Mouse (Mus musculus): ENCODE measurements around the gene Slc9a1. TPM values are rescaled to one million over a fixed set of nuclear protein-coding genes. Genes with fewer than 3 reads are reported as not detected.
A peak's percentile ranks its signal among the peaks of the same experiment; 100 is the strongest.

The Slc9a1 gene
- total and polyA plus RNA-seq, 2 experiments from 2014 or later = 4.4 to 30.8 TPM

GRCm38 (mm10) chr4:133397961-133398360 lies 28.5 kb downstream of the Slc9a1 start:
- Histone ChIP-seq H3K9me3 (replicated peaks; ENCODE audit: control insufficient read depth, low read length) (no peaks in the 10 kb centered on the region), H3K27me3 (ENCODE audit: control insufficient read depth, insufficient read depth, low read length) (no peaks in the 10 kb centered on the region), H3K9ac (replicated peaks; ENCODE audit: low read depth, low read length) (no peak overlapping the region), H3K4me1 (ENCODE audit: control insufficient read depth, insufficient read depth) (peaks cover 41% of the 10 kb centered on the region), H3K4me2 (ENCODE audit: low read depth, low read length) (no peak overlapping the region; the same call in 1 of the 2 replicates), H3K27ac (ENCODE audit: low read depth) (peak overlapping the region; percentile 27; the same call in 1 of the 2 replicates), H3K36me3 (replicated peaks; ENCODE audit: control insufficient read depth, insufficient read depth, low read length) (no peaks in the 10 kb centered on the region), H3K4me3 (ENCODE audit: low read depth, low read length) (no peak overlapping the region)
- 59% methylated on average over 8 of the region's 8 CpGs for WGBS
- DNase-seq (ENCODE audit: low spot score) (no peak), ATAC-seq (ENCODE audit: insufficient read depth, low read depth) (no peak)
- TF ChIP-seq CTCF (IDR thresholded peaks at IDR 0.05; ENCODE audit: low read depth) (no peak), EP300 (IDR thresholded peaks at IDR 0.05; ENCODE audit: low read depth) (no peak)

GRCm38 (mm10) chr4:133398619-133399018 lies 29.1 kb downstream of the Slc9a1 start:
- no peak overlapping the region for H3K4me3 ChIP-seq (ENCODE audit: low read depth, low read length)
- DNase-seq (ENCODE audit: low spot score) = no peak
- no peak overlapping the region for H3K9ac ChIP-seq (replicated peaks; ENCODE audit: low read depth, low read length)
- H3K4me2 ChIP-seq (ENCODE audit: low read depth, low read length) = no peak overlapping the region
- ATAC-seq (ENCODE audit: insufficient read depth, low read depth) = no peak
- no peak for TF ChIP-seq EP300 (IDR thresholded peaks at IDR 0.05; ENCODE audit: low read depth)
- TF ChIP-seq CTCF (IDR thresholded peaks at IDR 0.05; ENCODE audit: low read depth) = no peak
- no peak overlapping the region for H3K27ac ChIP-seq (ENCODE audit: low read depth)
- no peaks in the 10 kb centered on the region for H3K9me3 ChIP-seq (replicated peaks; ENCODE audit: control insufficient read depth, low read length)
- peaks cover 41% of the 10 kb centered on the region for H3K4me1 ChIP-seq (ENCODE audit: control insufficient read depth, insufficient read depth)
- WGBS = 67% methylated on average over 5 of the region's 5 CpGs
- no peaks in the 10 kb centered on the region for H3K36me3 ChIP-seq (replicated peaks; ENCODE audit: control insufficient read depth, insufficient read depth, low read length)
- H3K27me3 ChIP-seq (ENCODE audit: control insufficient read depth, insufficient read depth, low read length) = no peaks in the 10 kb centered on the region

- Histone ChIP-seq H3K9me3 (replicated peaks; ENCODE audit: control insufficient read depth, low read length) (no peaks in the 10 kb centered on the region), H3K27me3 (ENCODE audit: control insufficient read depth, insufficient read depth, low read length) (no peaks in the 10 kb centered on the region), H3K4me2 (ENCODE audit: low read depth, low read length) (no peak overlapping the region), H3K9ac (replicated peaks; ENCODE audit: low read depth, low read length) (no peak overlapping the region), H3K36me3 (replicated peaks; ENCODE audit: control insufficient read depth, insufficient read depth, low read length) (no peaks in the 10 kb centered on the region), H3K27ac (ENCODE audit: low read depth) (no peak overlapping the region), H3K4me3 (ENCODE audit: low read depth, low read length) (no peak overlapping the region), H3K4me1 (ENCODE audit: control insufficient read depth, insufficient read depth) (peaks cover 37% of the 10 kb centered on the region)
- TF ChIP-seq EP300 (IDR thresholded peaks at IDR 0.05; ENCODE audit: low read depth) (no peak), CTCF (IDR thresholded peaks at IDR 0.05; ENCODE audit: low read depth) (no peak)
- ATAC-seq (ENCODE audit: insufficient read depth, low read depth) (no peak), DNase-seq (ENCODE audit: low spot score) (no peak)
- WGBS = 81% methylated on average over 6 of the region's 6 CpGs
Observed at GRCm38 (mm10) chr4:133399509-133399908, 30.0 kb downstream of the Slc9a1 start.

- no peak overlapping the region for H3K4me3 ChIP-seq (ENCODE audit: low read depth, low read length)
- no peak for TF ChIP-seq EP300 (IDR thresholded peaks at IDR 0.05; ENCODE audit: low read depth)
- TF ChIP-seq CTCF (IDR thresholded peaks at IDR 0.05; ENCODE audit: low read depth) = no peak
- ATAC-seq (ENCODE audit: insufficient read depth, low read depth) (no peak), DNase-seq (ENCODE audit: low spot score) (no peak)
- H3K4me2 ChIP-seq (ENCODE audit: low read depth, low read length) = no peak overlapping the region
- H3K36me3 ChIP-seq (replicated peaks; ENCODE audit: control insufficient read depth, insufficient read depth, low read length) = no peaks in the 10 kb centered on the region
- H3K4me1 ChIP-seq (ENCODE audit: control insufficient read depth, insufficient read depth) = peaks cover 31% of the 10 kb centered on the region
- H3K27me3 ChIP-seq (ENCODE audit: control insufficient read depth, insufficient read depth, low read length) = no peaks in the 10 kb centered on the region
- H3K9me3 ChIP-seq (replicated peaks; ENCODE audit: control insufficient read depth, low read length) = no peaks in the 10 kb centered on the region
- H3K9ac ChIP-seq (replicated peaks; ENCODE audit: low read depth, low read length) = 0 out of 2 replicates have a peak overlapping the region, but pooled peaks have one; percentile 13
- 57% methylated on average over 7 of the region's 7 CpGs for WGBS
- no peak overlapping the region for H3K27ac ChIP-seq (ENCODE audit: low read depth)
Observed at GRCm38 (mm10) chr4:133400098-133400497, 30.6 kb downstream of the Slc9a1 start.

GRCm38 (mm10) chr4:133402011-133402410 lies 32.5 kb downstream of the Slc9a1 start:
- TF ChIP-seq CTCF (IDR thresholded peaks at IDR 0.05; ENCODE audit: low read depth) = no peak
- no peak for TF ChIP-seq EP300 (IDR thresholded peaks at IDR 0.05; ENCODE audit: low read depth)
- Histone ChIP-seq H3K27ac (ENCODE audit: low read depth) (no peak overlapping the region), H3K4me3 (ENCODE audit: low read depth, low read length) (no peak overlapping the region), H3K36me3 (replicated peaks; ENCODE audit: control insufficient read depth, insufficient read depth, low read length) (no peaks in the 10 kb centered on the region), H3K4me2 (ENCODE audit: low read depth, low read length) (no peak overlapping the region), H3K9ac (replicated peaks; ENCODE audit: low read depth, low read length) (no peak overlapping the region), H3K4me1 (ENCODE audit: control insufficient read depth, insufficient read depth) (peaks cover 26% of the 10 kb centered on the region), H3K9me3 (replicated peaks; ENCODE audit: control insufficient read depth, low read length) (no peaks in the 10 kb centered on the region), H3K27me3 (ENCODE audit: control insufficient read depth, insufficient read depth, low read length) (no peaks in the 10 kb centered on the region)
- no peak for DNase-seq (ENCODE audit: low spot score)
- 23% methylated on average over 13 of the region's 13 CpGs for WGBS
- ATAC-seq (ENCODE audit: insufficient read depth, low read depth) = no peak

- TF ChIP-seq EP300 (IDR thresholded peaks at IDR 0.05; ENCODE audit: low read depth) (no peak), CTCF (IDR thresholded peaks at IDR 0.05; ENCODE audit: low read depth) (no peak)
- no peak overlapping the region for H3K27ac ChIP-seq (ENCODE audit: low read depth)
- WGBS = 87% methylated on average over 9 of the region's 9 CpGs
Observed at GRCm38 (mm10) chr4:133403611-133404228, 34.2 kb downstream of the Slc9a1 start.

More at GRCm38 (mm10) chr4:133403611-133404228, 34.2 kb downstream of the Slc9a1 start:
- H3K9ac ChIP-seq (replicated peaks; ENCODE audit: low read depth, low read length) = no peak overlapping the region
- peaks cover 27% of the 10 kb centered on the region for H3K4me1 ChIP-seq (ENCODE audit: control insufficient read depth, insufficient read depth)
- no peak overlapping the region for H3K4me2 ChIP-seq (ENCODE audit: low read depth, low read length)
- no peaks in the 10 kb centered on the region for H3K9me3 ChIP-seq (replicated peaks; ENCODE audit: control insufficient read depth, low read length)
- DNase-seq (ENCODE audit: low spot score) = no peak
- H3K36me3 ChIP-seq (replicated peaks; ENCODE audit: control insufficient read depth, insufficient read depth, low read length) = no peaks in the 10 kb centered on the region
- no peak for ATAC-seq (ENCODE audit: insufficient read depth, low read depth)
- H3K27me3 ChIP-seq (ENCODE audit: control insufficient read depth, insufficient read depth, low read length) = no peaks in the 10 kb centered on the region
- H3K4me3 ChIP-seq (ENCODE audit: low read depth, low read length) = no peak overlapping the region

Measured in heart, postnatal 0 days (tissue).